17 mouse cellular contexts compared by ENCODE assay signal in genomic region chr5:136002751-136003151, GRCm38 (mm10). TPM values are rescaled to one million over a fixed set of nuclear protein-coding genes. Genes with fewer than 3 reads are reported as not detected.
DNase-seq lines count a peak whose midpoint lies in the region; ATAC-seq and TF ChIP-seq lines count a peak whose summit lies in the region.
"Had no signal": no experiment of that assay in that cellular context is flagged by ENCODE, and none has a peak within 500 bp of the region (broad histone marks: within the 10 kb centered on the region; RNA-seq: fewer than 3 reads in every experiment).

No protein-coding gene starts in this region.

- no peak overlapping the region for H3K4me3 ChIP-seq in heart, embryonic 11.5 days (ENCODE audit: low read depth, low read length)
- H3K4me3 ChIP-seq in heart, adult 2 months, result no peak overlapping the region
- no peak overlapping the region for H3K4me3 ChIP-seq in lung, embryonic 15.5 days
- H3K4me3 ChIP-seq in embryonic facial prominence, embryonic 13.5 days, result no peak overlapping the region
- H3K4me3 ChIP-seq: hindbrain, embryonic 13.5 days; liver, embryonic 15.5 days; midbrain, embryonic 10.5 days; neural tube, embryonic 12.5 days had no signal

- peaks cover 15% of the 10 kb centered on the region for H3K4me1 ChIP-seq in heart, embryonic 11.5 days (ENCODE audit: control insufficient read depth, insufficient read depth, low read length)
- H3K4me1 ChIP-seq in heart, adult 2 months (ENCODE audit: control insufficient read depth, insufficient read depth, low read length), result peaks cover 2% of the 10 kb centered on the region
- peaks cover 6% of the 10 kb centered on the region; the same call in 1 of the 2 replicates for H3K4me1 ChIP-seq in lung, embryonic 15.5 days
- H3K4me1 ChIP-seq in embryonic facial prominence, embryonic 13.5 days, result peaks cover 23% of the 10 kb centered on the region

- 10% methylated on average over 3 of the region's 3 CpGs for WGBS in heart, embryonic 11.5 days (ENCODE audit: insufficient replicate concordance)
- WGBS in heart, adult 2 months, result 38% methylated on average over 3 of the region's 3 CpGs
- 35% methylated on average over 3 of the region's 3 CpGs for whole genome bisulfite sequencing in lung, embryonic 15.5 days
- 21% methylated on average over 3 of the region's 3 CpGs for WGBS in embryonic facial prominence, embryonic 13.5 days

- H3K9ac ChIP-seq in heart, embryonic 11.5 days (ENCODE audit: low read depth, low read length), result no peak overlapping the region
- H3K9ac ChIP-seq in heart, adult 2 months (ENCODE audit: low read depth, low read length), result no peak overlapping the region
- no peak overlapping the region for H3K9ac ChIP-seq in lung, embryonic 15.5 days
- H3K9ac ChIP-seq in embryonic facial prominence, embryonic 13.5 days, result no peak overlapping the region
- H3K9ac ChIP-seq: hindbrain, embryonic 13.5 days; liver, embryonic 15.5 days; neural tube, embryonic 12.5 days had no signal

- intact Hi-C loops in heart, adult 2 months (cut with DNase I), result no loop called here

- TF ChIP-seq POLR2A in heart, adult 2 months (IDR thresholded peaks at IDR 0.05; ENCODE audit: insufficient read depth, low read depth, low read length), result no peak

- H3K4me2 ChIP-seq in heart, embryonic 11.5 days, result peak overlapping the region; percentile 1; the same call in 1 of the 2 replicates
- no peak overlapping the region for H3K4me2 ChIP-seq in lung, embryonic 15.5 days
- H3K4me2 ChIP-seq in embryonic facial prominence, embryonic 13.5 days, result no peak overlapping the region
- H3K4me2 ChIP-seq: hindbrain, embryonic 13.5 days; liver, embryonic 15.5 days; neural tube, embryonic 12.5 days had no signal

- no peaks in the 10 kb centered on the region for H3K9me3 ChIP-seq in heart, embryonic 11.5 days (replicated peaks; ENCODE audit: control insufficient read depth, low read length)
- H3K9me3 ChIP-seq in lung, embryonic 15.5 days, result no peaks in the 10 kb centered on the region
- no peaks in the 10 kb centered on the region for H3K9me3 ChIP-seq in embryonic facial prominence, embryonic 13.5 days
- H3K9me3 ChIP-seq: hindbrain, embryonic 13.5 days; liver, embryonic 15.5 days; midbrain, embryonic 10.5 days had no signal

- ATAC-seq in heart, embryonic 11.5 days (replicated peaks; ENCODE audit: insufficient number of reproducible peaks, low FRiP score, low TSS enrichment), result no peak
- ATAC-seq in lung, embryonic 15.5 days (ENCODE audit: borderline replicate concordance, extremely low read depth, low FRiP score, low TSS enrichment), result no peak
- ATAC-seq in embryonic facial prominence, embryonic 13.5 days (ENCODE audit: insufficient number of reproducible peaks, insufficient read depth, low FRiP score, low TSS enrichment, low read depth), result no peak

- H3K27ac ChIP-seq in heart, embryonic 11.5 days (ENCODE audit: low read depth, low read length), result peak overlapping the region; percentile 72
- H3K27ac ChIP-seq in heart, adult 2 months, result no peak overlapping the region
- peak overlapping the region; percentile 50 for H3K27ac ChIP-seq in lung, embryonic 15.5 days
- H3K27ac ChIP-seq in embryonic facial prominence, embryonic 13.5 days, result peak overlapping the region; percentile 44; the same call in 1 of the 2 replicates
- H3K27ac ChIP-seq: liver, embryonic 15.5 days; midbrain, embryonic 10.5 days; neural tube, embryonic 12.5 days had no signal

- no peak for DNase-seq in heart, adult 2 months
- no peak for DNase-seq in lung, postnatal 10 days
- DNase-seq in thymus, postnatal 14 days, result peak; percentile 42
- no peak for DNase-seq in adrenal gland, postnatal 4 days (ENCODE audit: low spot score in 2 of 2)
- no peak for DNase-seq in adrenal gland, postnatal 36 days
- DNase-seq: adrenal gland, adult 8-10 months; B cell, adult 2 months; kidney, adult 9 months; layer of hippocampus, postnatal 36 days; right cerebral cortex, adult 18-20 months had no signal

- no peaks in the 10 kb centered on the region; the same call in none of the 2 replicates for H3K79me2 ChIP-seq in heart, adult 2 months (replicated peaks; ENCODE audit: control insufficient read depth, insufficient read depth, low read length)

- no peak for TF ChIP-seq CTCF in heart, adult 2 months (IDR thresholded peaks at IDR 0.05)

- TF ChIP-seq EP300 in heart, adult 2 months (IDR thresholded peaks at IDR 0.05; ENCODE audit: insufficient read depth, low read depth, low read length), result no peak

- peaks cover 20% of the 10 kb centered on the region for H3K36me3 ChIP-seq in heart, embryonic 11.5 days (ENCODE audit: control insufficient read depth, insufficient read depth, low read length)
- no peaks in the 10 kb centered on the region for H3K36me3 ChIP-seq in heart, adult 2 months (ENCODE audit: control insufficient read depth, insufficient read depth, low read length)
- H3K36me3 ChIP-seq in lung, embryonic 15.5 days, result peaks cover 39% of the 10 kb centered on the region
- peaks cover 42% of the 10 kb centered on the region for H3K36me3 ChIP-seq in embryonic facial prominence, embryonic 13.5 days

- H3K27me3 ChIP-seq in heart, embryonic 11.5 days (ENCODE audit: control insufficient read depth, insufficient read depth, low read length), result no peaks in the 10 kb centered on the region
- H3K27me3 ChIP-seq in heart, adult 2 months (ENCODE audit: control insufficient read depth, insufficient read depth, low read length), result no peaks in the 10 kb centered on the region
- H3K27me3 ChIP-seq in lung, embryonic 15.5 days, result no peaks in the 10 kb centered on the region
- H3K27me3 ChIP-seq in embryonic facial prominence, embryonic 13.5 days, result no peaks in the 10 kb centered on the region
- H3K27me3 ChIP-seq: hindbrain, embryonic 13.5 days; liver, embryonic 15.5 days; neural tube, embryonic 12.5 days had no signal

RNA-seq across cellular contexts. Expression of gene Dtx2, which starts 8.2 kb away (rescaled TPM):
- 24.7 and 27.2 TPM in 2 replicates for polyA plus RNA-seq in heart, embryonic 11.5 days (2014; fragmentation: Nextera tagmentation; extraction: Ambion mirVana)
- 1 to 10 TPM; 6.3 to 7.3 TPM for total RNA-seq in heart, adult 2 months (2021)
- polyA plus RNA-seq in heart, adult 2 months (2012; rRNA removed), result 9.7 and 10.9 TPM in 2 replicates
- 23.8 TPM in 2 replicates for polyA plus RNA-seq in lung, embryonic 15.5 days (2015; fragmentation: Nextera tagmentation; extraction: Ambion mirVana)
- polyA plus RNA-seq in embryonic facial prominence, embryonic 13.5 days (2015; fragmentation: Nextera tagmentation; extraction: Ambion mirVana), result 31.0 and 34.8 TPM in 2 replicates
- 10 to 100 TPM; 18.6 to 19.0 TPM for total RNA-seq in adrenal gland, postnatal 4 days (2021)
- 10 to 100 TPM; 13.3 to 17.1 TPM for total RNA-seq in adrenal gland, postnatal 36 days (2021)

RNA-seq across cellular contexts. Expression of gene Zp3, which starts 22.9 kb away (rescaled TPM):
- polyA plus RNA-seq in heart, embryonic 11.5 days (2014; fragmentation: Nextera tagmentation; extraction: Ambion mirVana), result 0.16 TPM in 1 of 2 replicates, not detected in the other
- total RNA-seq in heart, adult 2 months (2021), result not detected
- not detected in 2 replicates for polyA plus RNA-seq in heart, adult 2 months (2012; rRNA removed)
- not detected in 2 replicates for polyA plus RNA-seq in lung, embryonic 15.5 days (2015; fragmentation: Nextera tagmentation; extraction: Ambion mirVana)
- not detected in 2 replicates for polyA plus RNA-seq in embryonic facial prominence, embryonic 13.5 days (2015; fragmentation: Nextera tagmentation; extraction: Ambion mirVana)
- under 1 TPM in 1 of 2 experiments, not detected in 1; 0.45 TPM for total RNA-seq in adrenal gland, postnatal 4 days (2021)
- total RNA-seq in adrenal gland, postnatal 36 days (2021), result not detected
- total RNA-seq: adrenal gland, adult 8-10 months; layer of hippocampus, postnatal 36 days had no signal
- polyA plus RNA-seq: liver, embryonic 15.5 days; midbrain, embryonic 10.5 days; neural tube, embryonic 12.5 days had no signal

RNA-seq across cellular contexts. Expression of gene Ssc4d, which starts 28.4 kb away (rescaled TPM):
- polyA plus RNA-seq in heart, embryonic 11.5 days (2014; fragmentation: Nextera tagmentation; extraction: Ambion mirVana), result 0.93 and 2.3 TPM in 2 replicates
- total RNA-seq in heart, adult 2 months (2021), result under 1 TPM; 0.09 to 0.21 TPM
- polyA plus RNA-seq in heart, adult 2 months (2012; rRNA removed), result 1.0 and 1.6 TPM in 2 replicates
- polyA plus RNA-seq in lung, embryonic 15.5 days (2015; fragmentation: Nextera tagmentation; extraction: Ambion mirVana), result 3.2 and 3.5 TPM in 2 replicates
- 3.9 TPM in 2 replicates for polyA plus RNA-seq in embryonic facial prominence, embryonic 13.5 days (2015; fragmentation: Nextera tagmentation; extraction: Ambion mirVana)
- 1 to 10 TPM; 6.7 to 8.1 TPM for total RNA-seq in adrenal gland, postnatal 4 days (2021)
- 1 to 10 TPM; 2.3 to 3.3 TPM for total RNA-seq in adrenal gland, postnatal 36 days (2021)

RNA-seq across cellular contexts. Expression of gene Upk3b, which starts 35.5 kb away (rescaled TPM):
- 68.7 and 69.3 TPM in 2 replicates for polyA plus RNA-seq in heart, embryonic 11.5 days (2014; fragmentation: Nextera tagmentation; extraction: Ambion mirVana)
- total RNA-seq in heart, adult 2 months (2021), result 10 to 100 TPM; 16.7 to 18.6 TPM
- polyA plus RNA-seq in heart, adult 2 months (2012; rRNA removed), result 25.8 and 30.5 TPM in 2 replicates
- polyA plus RNA-seq in lung, embryonic 15.5 days (2015; fragmentation: Nextera tagmentation; extraction: Ambion mirVana), result 22.5 and 27.8 TPM in 2 replicates
- polyA plus RNA-seq in embryonic facial prominence, embryonic 13.5 days (2015; fragmentation: Nextera tagmentation; extraction: Ambion mirVana), result 0.06 and 0.29 TPM in 2 replicates
- 10 to 100 TPM; 14.2 to 15.0 TPM for total RNA-seq in adrenal gland, postnatal 4 days (2021)
- 1 to 10 TPM; 5.3 to 6.8 TPM for total RNA-seq in adrenal gland, postnatal 36 days (2021)
- total RNA-seq: layer of hippocampus, postnatal 36 days had no signal
- polyA plus RNA-seq: midbrain, embryonic 10.5 days had no signal

RNA-seq across cellular contexts. Expression of gene Upk3bl, which starts 51.5 kb away (rescaled TPM):
- polyA plus RNA-seq in heart, embryonic 11.5 days (2014; fragmentation: Nextera tagmentation; extraction: Ambion mirVana), result 0.37 TPM in 1 of 2 replicates, not detected in the other
- not detected for total RNA-seq in heart, adult 2 months (2021)
- polyA plus RNA-seq in heart, adult 2 months (2012; rRNA removed), result not detected in 2 replicates
- polyA plus RNA-seq in lung, embryonic 15.5 days (2015; fragmentation: Nextera tagmentation; extraction: Ambion mirVana), result 4.2 and 5.1 TPM in 2 replicates
- polyA plus RNA-seq in embryonic facial prominence, embryonic 13.5 days (2015; fragmentation: Nextera tagmentation; extraction: Ambion mirVana), result 6.2 and 6.3 TPM in 2 replicates
- under 1 TPM in 1 of 2 experiments, not detected in 1; 0.78 TPM for total RNA-seq in adrenal gland, postnatal 4 days (2021)
- not detected for total RNA-seq in adrenal gland, postnatal 36 days (2021)
- total RNA-seq: layer of hippocampus, postnatal 36 days had no signal
- polyA plus RNA-seq: hindbrain, embryonic 13.5 days had no signal
